Mouse (Mus musculus): ENCODE data around the gene Ttbk1.

Ttbk1 gene

GRCm38 (mm10) chr17:46476601-46477000, 10.9 kb downstream of the Ttbk1 start:
- DNase-seq = no peak

- DNase-seq = peak; percentile 57 to 71
These were observed 19.6 kb downstream of the Ttbk1 start for GRCm38 (mm10) chr17:46467830-46468229.

- DNase-seq = no peak
These were observed 25.2 kb downstream of the Ttbk1 start for GRCm38 (mm10) chr17:46462226-46462625.

GRCm38 (mm10) chr17:46461347-46461746, 26.1 kb downstream of the Ttbk1 start:
- no peak for DNase-seq

GRCm38 (mm10) chr17:46460673-46461072, 26.8 kb downstream of the Ttbk1 start:
- DNase-seq = no peak

- no peak for DNase-seq
These were observed 29.0 kb downstream of the Ttbk1 start for GRCm38 (mm10) chr17:46458439-46458838.

- peak; percentile 46 to 73 for DNase-seq
These were observed 29.7 kb downstream of the Ttbk1 start for GRCm38 (mm10) chr17:46457791-46458190.

- DNase-seq = peak in 1 of 2 experiments; percentile 56
These were observed 32.3 kb downstream of the Ttbk1 start for GRCm38 (mm10) chr17:46455110-46455691.

- no peak for DNase-seq
These were observed 32.9 kb downstream of the Ttbk1 start for GRCm38 (mm10) chr17:46454539-46454938.

- DNase-seq = no peak
These were observed 33.5 kb downstream of the Ttbk1 start for GRCm38 (mm10) chr17:46453970-46454411.

- DNase-seq = no peak
These were observed 34.0 kb downstream of the Ttbk1 start for GRCm38 (mm10) chr17:46453302-46453948.

GRCm38 (mm10) chr17:46452683-46453082, 34.8 kb downstream of the Ttbk1 start:
- no peak for DNase-seq

GRCm38 (mm10) chr17:46446264-46446663, 41.2 kb downstream of the Ttbk1 start:
- no peak for DNase-seq

- no peak for DNase-seq
These were observed 42.5 kb downstream of the Ttbk1 start for GRCm38 (mm10) chr17:46444839-46445579.

GRCm38 (mm10) chr17:46439176-46439575, 48.3 kb downstream of the Ttbk1 start:
- no peak for DNase-seq

- DNase-seq = no peak
These were observed 49.1 kb downstream of the Ttbk1 start, which contains the start of gene Slc22a7 for GRCm38 (mm10) chr17:46438298-46438873. Slc22a7 (minus strand) TSS chr17:46438457.

- peak; percentile 68 to 79 for DNase-seq
These were observed 50.7 kb downstream of the Ttbk1 start for GRCm38 (mm10) chr17:46436672-46437366.

- DNase-seq = peak in 1 of 2 experiments; percentile 42
These were observed 53.8 kb downstream of the Ttbk1 start for GRCm38 (mm10) chr17:46433627-46434026.

- no peak for DNase-seq
These were observed 58.6 kb downstream of the Ttbk1 start, which contains the start of gene Crip3 for GRCm38 (mm10) chr17:46428761-46429414. Crip3 (plus strand) TSS chr17:46428926.

GRCm38 (mm10) chr17:46426496-46426895, 61.0 kb downstream of the Ttbk1 start:
- peak in 1 of 2 experiments; percentile 50 for DNase-seq

- no peak for DNase-seq
These were observed 67.8 kb downstream of the Ttbk1 start for GRCm38 (mm10) chr17:46419717-46420116.

GRCm38 (mm10) chr17:46418628-46419027, 68.8 kb downstream of the Ttbk1 start:
- DNase-seq = peak in 1 of 2 experiments; percentile 32

All from cerebellum, postnatal 25 days (tissue).